Mouse (Mus musculus) granulocyte monocyte progenitor cell, adult 5-6 weeks (primary cell): ENCODE results near the gene Gm20696. TPM values are rescaled to one million over a fixed set of nuclear protein-coding genes. Genes with fewer than 3 reads are reported as not detected.
A peak's percentile ranks its signal among the peaks of the same experiment; 100 is the strongest.

Experiments
- ATAC-seq: replicated peaks from 2 replicates; pipeline ENCODE4 v1.8.0; 2016; ENCODE audit warnings: mild to moderate bottlenecking, moderate TSS enrichment, inconsistent platforms; ENCODE audit not compliant: poor library complexity, severe bottlenecking
- total RNA-seq, 2 experiments: library from RNA; stranded (forward) in 1 of 2; stranded (reverse) in 1 of 2; fragments of 200-712, 200-1000 nt in 1 of 2; fragments of >200 nt in 1 of 2; fragmentation: Nextera tagmentation in 1 of 2; gene quantifications; 2 replicates each; pipeline ENCODE4 v1.2.3; 2014 to 2017

The Gm20696 gene
- total RNA-seq (2014; fragmentation: Nextera tagmentation) (28.1 and 28.6 TPM in 2 replicates), total RNA-seq (2017) (5.2 and 7.3 TPM in 2 replicates)

- peak; percentile 51 for ATAC-seq
Measured at GRCm38 (mm10) chr6:99666318-99667171, at the start of gene Gm20696, which contains the start of gene Eif4e3. TSS of gene Gm20696 (minus strand) at chr6:99666797. TSS of gene Eif4e3 (minus strand) at chr6:99666771.

GRCm38 (mm10) chr6:99715913-99716312 is 49.3 kb upstream of the Gm20696 start:
- ATAC-seq = no peak

GRCm38 (mm10) chr6:99715191-99715590 is 48.6 kb upstream of the Gm20696 start:
- no peak for ATAC-seq

GRCm38 (mm10) chr6:99713256-99713655 is 46.7 kb upstream of the Gm20696 start:
- no peak for ATAC-seq

GRCm38 (mm10) chr6:99711576-99712101 is 45.0 kb upstream of the Gm20696 start:
- ATAC-seq = no peak

- ATAC-seq = no peak
Measured at GRCm38 (mm10) chr6:99700484-99700883, 33.9 kb upstream of the Gm20696 start.

- ATAC-seq = peak; percentile 40
Measured at GRCm38 (mm10) chr6:99692916-99693841, 26.6 kb upstream of the Gm20696 start.

- ATAC-seq = peak; percentile 20
Measured at GRCm38 (mm10) chr6:99692206-99692915, 25.8 kb upstream of the Gm20696 start, which contains the start of gene Gpr27. TSS of gene Gpr27 (plus strand) at chr6:99692679.

GRCm38 (mm10) chr6:99691666-99692205 is 25.1 kb upstream of the Gm20696 start:
- no peak for ATAC-seq

GRCm38 (mm10) chr6:99688513-99688912 is 21.9 kb upstream of the Gm20696 start:
- ATAC-seq = no peak

- ATAC-seq = peak; percentile 73
Measured at GRCm38 (mm10) chr6:99684899-99685298, 18.3 kb upstream of the Gm20696 start.

GRCm38 (mm10) chr6:99683974-99684373 is 17.4 kb upstream of the Gm20696 start:
- no peak for ATAC-seq

- ATAC-seq = no peak
Measured at GRCm38 (mm10) chr6:99678108-99678507, 11.5 kb upstream of the Gm20696 start.

- ATAC-seq = no peak
Measured at GRCm38 (mm10) chr6:99677325-99677724, 10.7 kb upstream of the Gm20696 start.

GRCm38 (mm10) chr6:99674482-99674881 is 7.9 kb upstream of the Gm20696 start:
- no peak for ATAC-seq

- no peak for ATAC-seq
Measured at GRCm38 (mm10) chr6:99671768-99672167, 5.2 kb upstream of the Gm20696 start.

- peak; percentile 63 for ATAC-seq
Measured at GRCm38 (mm10) chr6:99670481-99671119, 4.0 kb upstream of the Gm20696 start.

GRCm38 (mm10) chr6:99669481-99670325 is 3.1 kb upstream of the Gm20696 start:
- ATAC-seq = no peak
